Mouse (Mus musculus) naive thymus-derived CD4-positive, alpha-beta T cell, adult 2 months (primary cell): ENCODE data around the gene Cyp2c55.

Source experiments
- DNase-seq: peaks from one replicate; pipeline ENCODE4 v3.0.0-alpha.2; 2011; ENCODE audit warnings: low read depth

Gene Cyp2c55

GRCm38 (mm10) chr19:39006715-39007114 is at the start of gene Cyp2c55:
TSS of gene Cyp2c55 (plus strand) at chr19:39007019.
- DNase-seq: no peak

GRCm38 (mm10) chr19:38970741-38971140 is 36.1 kb upstream of the Cyp2c55 start:
- no peak for DNase-seq

DNA sequence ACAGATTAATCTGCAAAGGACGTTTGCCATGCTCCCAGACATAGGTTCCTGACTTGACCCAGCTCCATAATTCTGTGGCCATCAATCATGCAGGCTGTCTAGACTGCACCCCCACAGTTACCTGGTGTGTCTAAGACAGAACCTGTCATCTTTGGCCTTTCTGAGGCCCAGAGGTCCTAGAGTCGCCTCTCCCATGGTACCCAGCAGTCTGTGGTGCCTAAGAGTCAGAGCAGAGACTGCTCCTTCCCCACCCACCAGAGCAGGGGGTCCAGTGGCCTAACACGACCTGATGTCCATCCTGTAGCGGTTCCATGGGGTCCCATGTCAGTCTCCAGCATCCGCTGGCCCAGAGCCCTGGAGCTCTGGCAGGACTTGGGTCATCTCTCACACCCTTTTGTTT is 34.2 kb upstream of the Cyp2c55 start:
- no peak for DNase-seq

GRCm38 (mm10) chr19:38973666-38974065 is 33.2 kb upstream of the Cyp2c55 start:
- no peak for DNase-seq

DNA sequence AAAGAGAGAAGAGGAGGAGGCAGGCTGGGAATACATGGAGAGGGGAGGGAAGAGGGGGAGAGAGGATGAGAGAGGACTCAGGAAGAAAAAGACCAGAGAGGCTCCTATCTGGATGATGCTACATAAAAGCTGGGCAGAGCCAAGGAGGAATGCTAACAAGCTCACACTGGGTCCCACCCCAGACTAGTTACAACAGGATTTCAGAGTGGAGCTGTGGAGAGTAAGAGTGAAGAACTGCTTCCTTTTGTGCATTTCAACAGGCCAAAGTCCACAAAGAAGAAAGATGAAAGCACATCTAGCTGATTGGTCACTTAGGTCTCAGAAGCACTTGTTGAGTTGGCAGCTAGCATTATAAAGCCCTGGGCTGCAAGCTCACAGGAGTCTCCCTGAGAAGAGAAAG is 30.6 kb upstream of the Cyp2c55 start:
- DNase-seq: no peak

GRCm38 (mm10) chr19:38981966-38982365 is 24.9 kb upstream of the Cyp2c55 start:
- peak; percentile 73 for DNase-seq

- DNase-seq: no peak
Measured at GRCm38 (mm10) chr19:38998248-38998647, 8.6 kb upstream of the Cyp2c55 start.

- no peak for DNase-seq
Measured at GRCm38 (mm10) chr19:38998676-38999075, 8.1 kb upstream of the Cyp2c55 start.

DNA sequence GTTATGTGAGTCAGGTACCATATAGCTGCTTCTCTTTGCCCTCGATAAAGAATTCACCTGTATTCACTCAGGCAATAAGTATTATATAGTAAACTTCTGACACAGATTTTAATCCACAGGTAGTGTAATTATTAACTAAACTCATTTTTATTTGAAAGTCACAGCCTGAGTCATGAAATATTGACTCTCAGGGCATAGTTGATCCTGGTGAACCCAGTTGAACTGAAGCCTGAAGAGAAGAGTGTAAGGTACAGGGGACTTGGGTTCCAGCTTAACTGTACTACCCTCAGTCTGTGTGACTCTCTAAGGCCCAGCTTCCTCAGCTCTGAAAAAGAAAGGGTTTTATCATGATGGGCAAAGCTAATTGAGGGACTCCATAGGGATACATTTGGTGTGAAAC is 1.7 kb upstream of the Cyp2c55 start:
- DNase-seq: no peak

DNA sequence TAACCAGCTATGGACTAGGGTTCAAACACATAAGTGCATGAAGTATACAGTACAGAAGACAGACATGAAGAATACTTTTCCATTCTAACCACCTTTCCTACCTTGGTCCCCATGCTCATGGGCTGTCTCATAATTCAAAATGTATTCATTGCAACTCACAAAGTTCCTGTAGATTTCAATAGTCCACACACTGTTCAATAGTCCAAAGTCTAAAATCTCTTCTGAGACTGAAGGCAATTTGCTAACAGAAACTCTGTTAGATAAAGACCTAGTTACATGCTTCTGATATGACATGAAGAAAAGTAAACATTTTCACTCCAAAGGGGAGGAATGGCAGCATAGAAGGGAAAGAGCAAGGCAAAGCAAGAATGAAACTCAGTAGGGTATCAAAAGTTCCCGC is 51.1 kb downstream of the Cyp2c55 start:
- no peak for DNase-seq

- DNase-seq: no peak
Measured at GRCm38 (mm10) chr19:39060719-39061118, 53.9 kb downstream of the Cyp2c55 start, which contains the start of gene Cyp2c65. TSS of gene Cyp2c65 (plus strand) at chr19:39061015.
